Mouse (Mus musculus): ENCODE data around the gene Crispld2. TPM values are rescaled to one million over a fixed set of nuclear protein-coding genes. Genes with fewer than 3 reads are reported as not detected.

Gene Crispld2
- polyA plus RNA-seq, 1 experiment from 2014 or later: 0.36 TPM

DNA sequence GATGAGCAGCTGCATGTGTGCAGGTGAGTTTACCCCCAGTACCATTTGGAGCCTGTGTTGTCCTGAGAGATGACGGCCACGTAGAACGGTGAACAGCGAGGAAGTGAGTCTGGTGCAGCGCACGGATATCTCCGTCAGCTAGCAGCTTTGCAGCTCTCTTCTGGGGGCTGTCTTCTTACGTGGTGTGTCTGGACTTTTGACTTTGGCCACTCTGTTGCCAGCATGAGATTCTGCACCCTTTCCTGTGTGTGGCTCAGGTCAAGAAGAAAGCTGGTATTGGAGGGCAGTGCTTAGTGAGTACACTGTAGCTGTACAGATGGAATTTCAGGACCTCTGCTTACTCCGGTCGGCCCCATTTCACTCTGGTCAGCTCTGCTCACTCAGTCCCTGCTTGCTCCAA, 34.2 kb upstream of the Crispld2 start:
- H3K4me1 ChIP-seq (ENCODE audit: control insufficient read depth, insufficient read depth, low read length): peaks cover 4% of the 10 kb centered on the region; the same call in 1 of the 2 replicates
- H3K9ac ChIP-seq (replicated peaks; ENCODE audit: low read depth, low read length): no peak overlapping the region
- no peak overlapping the region for H3K4me2 ChIP-seq (ENCODE audit: low read depth, low read length)
- ATAC-seq (ENCODE audit: low read depth): no peak
- H3K9me3 ChIP-seq (ENCODE audit: control insufficient read depth, low read length): no peaks in the 10 kb centered on the region
- H3K36me3 ChIP-seq (ENCODE audit: control insufficient read depth, insufficient read depth, low read length): peaks cover 42% of the 10 kb centered on the region
- no peaks in the 10 kb centered on the region for H3K27me3 ChIP-seq (ENCODE audit: control insufficient read depth, insufficient read depth, low read length)
- whole genome bisulfite sequencing: 94% methylated on average over 10 of the region's 10 CpGs
- H3K27ac ChIP-seq (ENCODE audit: low read depth, low read length): no peak overlapping the region
- no peak overlapping the region for H3K4me3 ChIP-seq (ENCODE audit: low read depth, low read length)

- 54% methylated on average over 5 of the region's 5 CpGs for WGBS
- Histone ChIP-seq H3K36me3 (ENCODE audit: control insufficient read depth, insufficient read depth, low read length) (peaks cover 17% of the 10 kb centered on the region), H3K9me3 (ENCODE audit: control insufficient read depth, low read length) (no peaks in the 10 kb centered on the region), H3K4me2 (ENCODE audit: low read depth, low read length) (no peak overlapping the region), H3K27ac (ENCODE audit: low read depth, low read length) (no peak overlapping the region), H3K4me3 (ENCODE audit: low read depth, low read length) (no peak overlapping the region), H3K9ac (replicated peaks; ENCODE audit: low read depth, low read length) (no peak overlapping the region), H3K27me3 (ENCODE audit: control insufficient read depth, insufficient read depth, low read length) (no peaks in the 10 kb centered on the region), H3K4me1 (ENCODE audit: control insufficient read depth, insufficient read depth, low read length) (peaks cover 4% of the 10 kb centered on the region; the same call in 1 of the 2 replicates)
- ATAC-seq (ENCODE audit: low read depth): peak; percentile 46; the same call in 1 of the 2 replicates
Observed at GRCm38 (mm10) chr8:119960531-119961104, 31.6 kb upstream of the Crispld2 start.

GRCm38 (mm10) chr8:119964859-119965258, 27.4 kb upstream of the Crispld2 start:
- Histone ChIP-seq H3K4me1 (ENCODE audit: control insufficient read depth, insufficient read depth, low read length) (peaks cover 4% of the 10 kb centered on the region; the same call in 1 of the 2 replicates), H3K36me3 (ENCODE audit: control insufficient read depth, insufficient read depth, low read length) (no peaks in the 10 kb centered on the region), H3K9me3 (ENCODE audit: control insufficient read depth, low read length) (no peaks in the 10 kb centered on the region), H3K4me3 (ENCODE audit: low read depth, low read length) (no peak overlapping the region), H3K4me2 (ENCODE audit: low read depth, low read length) (no peak overlapping the region), H3K27ac (ENCODE audit: low read depth, low read length) (no peak overlapping the region), H3K27me3 (ENCODE audit: control insufficient read depth, insufficient read depth, low read length) (no peaks in the 10 kb centered on the region), H3K9ac (replicated peaks; ENCODE audit: low read depth, low read length) (no peak overlapping the region)
- no peak for ATAC-seq (ENCODE audit: low read depth)
- 83% methylated on average over 4 of the region's 4 CpGs for WGBS

GRCm38 (mm10) chr8:119967435-119967834, 24.8 kb upstream of the Crispld2 start:
- Histone ChIP-seq H3K4me1 (ENCODE audit: control insufficient read depth, insufficient read depth, low read length) (no peaks in the 10 kb centered on the region), H3K9me3 (ENCODE audit: control insufficient read depth, low read length) (no peaks in the 10 kb centered on the region), H3K27me3 (ENCODE audit: control insufficient read depth, insufficient read depth, low read length) (no peaks in the 10 kb centered on the region), H3K4me3 (ENCODE audit: low read depth, low read length) (no peak overlapping the region), H3K4me2 (ENCODE audit: low read depth, low read length) (no peak overlapping the region), H3K27ac (ENCODE audit: low read depth, low read length) (no peak overlapping the region), H3K36me3 (ENCODE audit: control insufficient read depth, insufficient read depth, low read length) (no peaks in the 10 kb centered on the region), H3K9ac (replicated peaks; ENCODE audit: low read depth, low read length) (no peak overlapping the region)
- no peak for ATAC-seq (ENCODE audit: low read depth)
- WGBS: 88% methylated on average over 9 of the region's 9 CpGs

DNA sequence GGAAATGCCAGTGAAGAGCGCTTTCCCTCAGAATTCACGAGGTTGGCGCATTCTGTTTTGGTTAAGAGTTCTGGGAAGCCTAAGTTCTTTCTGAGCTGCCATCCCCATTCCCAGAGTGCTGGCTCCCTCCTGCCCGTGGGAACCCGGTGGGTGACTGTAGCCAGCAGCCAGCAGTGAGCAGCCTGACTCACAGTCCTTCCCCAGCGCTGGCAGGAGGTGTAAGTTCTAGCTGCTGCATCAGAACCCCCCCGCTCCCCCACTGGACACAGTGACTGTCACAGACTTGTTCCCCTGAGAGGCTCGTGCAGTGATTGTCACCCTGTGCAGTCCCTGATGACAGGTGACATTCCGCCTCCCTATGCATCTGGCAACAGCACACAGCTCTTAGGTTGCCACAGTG, 22.1 kb upstream of the Crispld2 start:
- Histone ChIP-seq H3K27ac (ENCODE audit: low read depth, low read length) (no peak overlapping the region), H3K9me3 (ENCODE audit: control insufficient read depth, low read length) (no peaks in the 10 kb centered on the region), H3K4me3 (ENCODE audit: low read depth, low read length) (no peak overlapping the region), H3K9ac (replicated peaks; ENCODE audit: low read depth, low read length) (no peak overlapping the region), H3K36me3 (ENCODE audit: control insufficient read depth, insufficient read depth, low read length) (no peaks in the 10 kb centered on the region), H3K4me1 (ENCODE audit: control insufficient read depth, insufficient read depth, low read length) (no peaks in the 10 kb centered on the region), H3K4me2 (ENCODE audit: low read depth, low read length) (no peak overlapping the region), H3K27me3 (ENCODE audit: control insufficient read depth, insufficient read depth, low read length) (no peaks in the 10 kb centered on the region)
- ATAC-seq (ENCODE audit: low read depth): no peak
- WGBS: 80% methylated on average over 9 of the region's 9 CpGs

GRCm38 (mm10) chr8:119972558-119972957, 19.7 kb upstream of the Crispld2 start:
- 79% methylated on average over 12 of the region's 12 CpGs for whole genome bisulfite sequencing
- H3K27me3 ChIP-seq (ENCODE audit: control insufficient read depth, insufficient read depth, low read length): no peaks in the 10 kb centered on the region
- no peak overlapping the region for H3K27ac ChIP-seq (ENCODE audit: low read depth, low read length)
- H3K9me3 ChIP-seq (ENCODE audit: control insufficient read depth, low read length): no peaks in the 10 kb centered on the region
- no peak for ATAC-seq (ENCODE audit: low read depth)
- no peak overlapping the region for H3K4me2 ChIP-seq (ENCODE audit: low read depth, low read length)
- H3K4me3 ChIP-seq (ENCODE audit: low read depth, low read length): no peak overlapping the region
- H3K36me3 ChIP-seq (ENCODE audit: control insufficient read depth, insufficient read depth, low read length): no peaks in the 10 kb centered on the region
- H3K4me1 ChIP-seq (ENCODE audit: control insufficient read depth, insufficient read depth, low read length): no peaks in the 10 kb centered on the region
- H3K9ac ChIP-seq (replicated peaks; ENCODE audit: low read depth, low read length): no peak overlapping the region

DNA sequence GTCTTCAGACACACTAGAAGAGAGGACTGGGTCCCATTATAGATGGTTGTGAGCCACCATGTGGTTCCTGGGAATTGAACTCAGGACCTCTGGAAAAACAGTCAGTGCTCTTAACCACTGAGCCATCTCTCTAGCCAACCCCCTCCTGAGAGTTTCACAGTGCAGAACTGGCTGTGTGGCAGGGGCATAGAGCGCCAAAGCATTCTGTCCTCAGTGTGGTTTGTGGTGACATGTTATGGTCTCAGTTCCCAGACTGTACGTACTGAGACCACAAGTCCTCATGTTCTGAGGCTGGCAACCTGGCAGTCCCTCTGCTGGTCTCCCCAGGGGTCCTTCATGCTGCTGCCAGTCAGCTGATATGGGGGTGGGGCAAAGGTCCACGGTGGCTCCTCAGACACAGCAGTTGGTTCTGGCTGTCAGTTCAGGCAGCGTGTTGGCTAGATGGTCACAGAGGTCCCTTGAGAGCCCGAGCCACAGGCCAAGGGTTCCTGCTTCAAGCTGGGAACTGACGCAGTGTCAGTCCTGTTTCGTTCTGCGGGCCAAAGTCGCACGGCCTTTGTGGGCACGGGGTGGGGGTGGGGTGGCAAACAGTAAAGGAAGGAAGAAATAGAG, 13.4 kb upstream of the Crispld2 start:
- WGBS: 64% methylated on average over 11 of the region's 11 CpGs
- no peak for ATAC-seq (ENCODE audit: low read depth)
- H3K36me3 ChIP-seq (ENCODE audit: control insufficient read depth, insufficient read depth, low read length): no peaks in the 10 kb centered on the region

DNA sequence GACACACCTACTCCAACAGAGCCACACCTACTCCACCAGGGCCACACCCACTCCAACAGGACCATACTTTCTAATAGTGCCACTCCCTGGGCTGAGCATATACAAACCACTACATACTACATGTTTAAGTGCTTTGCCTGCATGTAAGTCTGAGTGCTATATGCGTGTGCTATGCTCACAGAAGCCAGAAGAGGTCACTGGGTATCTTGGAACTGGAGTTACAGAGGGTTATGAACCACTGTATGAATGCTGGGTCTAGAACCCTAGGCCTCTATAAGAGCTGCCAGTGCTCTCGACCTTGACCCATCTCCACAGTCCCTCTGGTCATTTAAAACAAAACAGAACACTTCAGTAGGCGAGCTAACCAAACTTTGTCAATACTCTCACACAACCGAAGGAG, 11.0 kb upstream of the Crispld2 start:
- Histone ChIP-seq H3K4me2 (ENCODE audit: low read depth, low read length) (no peak overlapping the region), H3K36me3 (ENCODE audit: control insufficient read depth, insufficient read depth, low read length) (no peaks in the 10 kb centered on the region), H3K4me3 (ENCODE audit: low read depth, low read length) (no peak overlapping the region), H3K9ac (replicated peaks; ENCODE audit: low read depth, low read length) (no peak overlapping the region), H3K4me1 (ENCODE audit: control insufficient read depth, insufficient read depth, low read length) (no peaks in the 10 kb centered on the region), H3K27ac (ENCODE audit: low read depth, low read length) (no peak overlapping the region), H3K27me3 (ENCODE audit: control insufficient read depth, insufficient read depth, low read length) (no peaks in the 10 kb centered on the region), H3K9me3 (ENCODE audit: control insufficient read depth, low read length) (no peaks in the 10 kb centered on the region)
- 80% methylated on average over 4 of the region's 4 CpGs for WGBS
- ATAC-seq (ENCODE audit: low read depth): no peak

More for the DNA sequence above, 13.4 kb upstream of the Crispld2 start:
- no peak overlapping the region for H3K9ac ChIP-seq (replicated peaks; ENCODE audit: low read depth, low read length)
- no peaks in the 10 kb centered on the region for H3K9me3 ChIP-seq (ENCODE audit: control insufficient read depth, low read length)
- no peaks in the 10 kb centered on the region for H3K4me1 ChIP-seq (ENCODE audit: control insufficient read depth, insufficient read depth, low read length)
- H3K4me2 ChIP-seq (ENCODE audit: low read depth, low read length): no peak overlapping the region
- H3K27ac ChIP-seq (ENCODE audit: low read depth, low read length): no peak overlapping the region
- no peaks in the 10 kb centered on the region for H3K27me3 ChIP-seq (ENCODE audit: control insufficient read depth, insufficient read depth, low read length)
- H3K4me3 ChIP-seq (ENCODE audit: low read depth, low read length): no peak overlapping the region

- Histone ChIP-seq H3K27me3 (ENCODE audit: control insufficient read depth, insufficient read depth, low read length) (no peaks in the 10 kb centered on the region), H3K27ac (ENCODE audit: low read depth, low read length) (no peak overlapping the region), H3K36me3 (ENCODE audit: control insufficient read depth, insufficient read depth, low read length) (no peaks in the 10 kb centered on the region), H3K9ac (replicated peaks; ENCODE audit: low read depth, low read length) (no peak overlapping the region), H3K4me1 (ENCODE audit: control insufficient read depth, insufficient read depth, low read length) (no peaks in the 10 kb centered on the region), H3K9me3 (ENCODE audit: control insufficient read depth, low read length) (no peaks in the 10 kb centered on the region), H3K4me2 (ENCODE audit: low read depth, low read length) (no peak overlapping the region), H3K4me3 (ENCODE audit: low read depth, low read length) (no peak overlapping the region)
- ATAC-seq (ENCODE audit: low read depth): no peak
Observed at GRCm38 (mm10) chr8:119984085-119984484, 8.2 kb upstream of the Crispld2 start.
